Mouse (Mus musculus): ENCODE data around the gene Ccnb1ip1.
"Not testable (repeated sequence)": the region's sequence is repeated elsewhere in the genome, so short reads cannot be mapped to it uniquely, and the experiment has no call there.

The Ccnb1ip1 gene

DNA sequence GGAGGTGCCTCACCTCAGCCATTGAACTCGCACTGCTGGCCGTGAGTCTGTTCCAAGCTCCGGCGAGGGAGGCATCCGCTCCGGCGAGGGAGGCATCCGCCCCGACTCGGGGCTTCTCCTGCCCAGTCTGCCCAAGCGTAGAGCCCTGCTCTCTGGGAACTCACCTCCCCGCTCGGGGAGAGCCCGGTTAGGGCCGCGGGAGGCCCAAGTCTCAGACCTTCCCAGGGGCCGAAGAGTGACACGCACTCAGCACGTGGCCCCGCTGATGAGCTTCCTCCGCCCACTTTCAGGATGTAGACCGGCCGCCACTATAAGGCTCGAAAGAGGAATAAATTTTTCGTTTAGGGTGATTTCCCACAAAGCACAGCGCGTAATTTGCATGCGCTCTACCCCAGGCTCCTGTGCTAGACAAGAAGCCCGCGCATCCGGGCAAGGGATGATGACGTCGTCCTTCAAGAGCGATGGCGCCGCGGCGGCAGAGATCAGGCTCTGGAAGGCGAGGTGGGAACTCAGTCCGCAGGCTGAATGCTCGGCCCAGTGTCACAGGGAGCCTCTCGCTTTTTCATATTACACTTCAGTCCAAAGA lies at the start of gene Ccnb1ip1, which contains the start of gene Parp2:
Gene Ccnb1ip1 (minus strand): TSS at position 246 of the 586 bp plus-strand sequence.
Gene Parp2 (plus strand): TSS at position 355 of the 586 bp plus-strand sequence.
- DNase-seq (ENCODE audit: low spot score in 2 of 2), result peak; percentile 98

DNA sequence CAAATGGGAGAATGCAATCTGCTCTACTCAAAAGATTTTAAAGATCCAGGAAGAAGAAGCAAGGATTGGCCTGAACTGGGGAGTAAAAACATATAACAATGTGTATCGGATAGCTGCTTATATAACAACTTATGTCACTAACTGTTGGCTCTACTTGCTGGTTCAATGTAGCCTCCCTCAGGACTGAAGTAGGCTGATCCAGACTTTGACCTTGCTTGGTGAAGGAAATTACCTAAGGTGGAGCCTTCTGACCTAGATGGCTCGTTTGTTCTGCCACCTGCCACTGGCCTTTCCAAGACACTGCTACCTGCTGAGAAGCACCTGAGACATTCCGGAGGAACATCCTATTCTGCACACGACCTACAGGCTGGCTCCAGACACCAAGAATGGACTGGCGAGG lies 48.3 kb upstream of the Ccnb1ip1 start:
- DNase-seq (ENCODE audit: low spot score in 2 of 2), result no peak

DNA sequence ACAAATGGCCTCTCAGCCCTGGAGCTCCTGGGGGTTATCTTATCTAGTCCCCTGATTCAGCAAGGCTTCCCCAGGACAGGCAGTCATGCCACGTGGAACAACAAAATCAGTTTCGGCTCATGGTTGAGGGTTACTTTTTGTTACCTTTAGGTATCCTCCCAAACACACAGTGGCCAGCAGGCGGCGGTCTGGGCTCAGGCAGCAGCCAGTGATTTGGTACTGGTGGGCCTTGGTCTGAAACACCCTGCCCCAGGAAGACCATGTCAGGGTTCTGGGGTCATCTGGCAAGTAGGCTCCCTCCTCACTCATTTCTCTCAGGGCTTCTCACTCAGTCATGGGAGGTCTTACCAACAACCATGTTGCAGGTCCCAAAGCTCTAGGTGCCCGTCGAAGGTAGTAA lies 29.7 kb upstream of the Ccnb1ip1 start:
- DNase-seq (ENCODE audit: low spot score in 2 of 2), result no peak

DNA sequence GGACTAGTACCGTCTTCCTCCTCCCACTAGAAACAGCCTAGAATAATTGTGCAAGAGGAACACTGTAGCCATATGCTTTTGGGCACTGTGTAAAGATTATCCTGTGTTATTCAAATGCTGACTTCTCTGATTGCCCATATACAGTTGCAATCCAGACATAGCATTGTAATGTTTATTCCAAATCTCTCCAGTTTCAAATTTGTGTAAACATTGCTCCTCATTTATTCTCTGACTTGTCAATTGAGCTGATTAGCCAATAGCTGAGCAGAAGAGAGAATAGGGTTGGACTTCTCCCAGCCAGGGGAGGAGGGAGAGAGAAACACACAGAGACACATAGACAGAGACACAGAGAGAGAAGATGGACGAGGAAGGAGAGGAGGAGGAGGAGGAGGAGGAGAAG lies 26.9 kb upstream of the Ccnb1ip1 start:
- DNase-seq (ENCODE audit: low spot score in 2 of 2), result no peak

DNA sequence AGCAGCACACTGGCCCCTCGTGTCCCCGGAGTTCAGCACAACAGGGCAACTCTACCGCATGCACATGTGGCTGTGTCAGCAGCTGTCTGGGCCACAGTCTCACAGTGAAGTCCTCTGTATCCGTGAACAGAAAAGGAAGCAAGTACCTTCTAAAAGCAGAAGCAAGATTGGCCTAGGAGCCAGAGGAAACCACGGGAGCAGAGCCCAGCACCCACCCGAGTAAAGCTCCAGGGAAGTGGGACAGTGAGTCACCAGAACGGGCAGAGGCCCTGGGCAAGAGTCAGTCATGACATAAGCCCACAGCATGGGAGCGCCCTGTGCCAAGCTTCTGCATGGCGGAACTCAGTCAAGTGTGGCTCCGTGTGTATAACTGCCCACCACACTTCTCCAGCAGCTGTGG lies 26.4 kb upstream of the Ccnb1ip1 start:
- peak; percentile 25 to 63 for DNase-seq (ENCODE audit: low spot score in 2 of 2)

DNA sequence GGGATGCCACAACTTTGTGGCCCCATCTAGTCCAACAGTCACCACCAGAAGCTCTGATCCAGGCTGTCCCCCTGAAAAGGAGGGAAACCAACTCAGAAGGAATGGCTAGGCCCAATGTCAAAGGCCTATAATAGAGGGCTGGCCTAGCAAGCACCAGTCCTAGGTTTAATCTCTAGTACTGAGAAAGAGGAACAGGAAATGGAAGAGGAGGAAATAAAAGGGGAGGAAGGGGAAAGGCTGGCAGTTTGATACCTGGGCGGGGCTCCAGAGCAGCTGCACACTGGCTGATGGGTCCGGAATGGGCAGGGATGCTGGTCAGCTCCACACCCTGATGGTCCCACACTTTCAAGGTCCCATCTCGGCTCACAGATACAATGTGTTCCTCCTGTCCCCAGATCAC lies 22.3 kb upstream of the Ccnb1ip1 start:
- DNase-seq (ENCODE audit: low spot score in 2 of 2), result peak in 1 of 2 experiments; percentile 50

DNA sequence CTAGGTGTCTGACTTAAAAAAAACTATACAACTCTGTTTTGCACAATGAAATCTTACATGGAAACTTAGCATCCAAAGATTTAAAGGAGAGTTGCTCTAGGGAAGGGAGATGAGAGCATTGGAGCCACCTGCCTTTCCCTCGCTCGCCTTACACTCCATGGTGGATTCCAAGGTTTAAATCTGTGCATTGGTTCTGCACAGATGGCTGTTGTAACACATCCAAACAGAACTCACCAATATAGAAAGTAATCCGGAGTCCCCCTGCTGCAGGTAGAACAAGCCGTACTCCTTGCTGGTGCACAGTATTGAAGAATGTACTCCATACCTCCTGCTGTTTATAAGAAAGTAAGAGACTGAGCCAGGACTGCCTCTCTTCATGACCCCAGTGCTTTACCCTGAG lies 19.0 kb upstream of the Ccnb1ip1 start:
- DNase-seq (ENCODE audit: low spot score in 2 of 2), result no peak

DNA sequence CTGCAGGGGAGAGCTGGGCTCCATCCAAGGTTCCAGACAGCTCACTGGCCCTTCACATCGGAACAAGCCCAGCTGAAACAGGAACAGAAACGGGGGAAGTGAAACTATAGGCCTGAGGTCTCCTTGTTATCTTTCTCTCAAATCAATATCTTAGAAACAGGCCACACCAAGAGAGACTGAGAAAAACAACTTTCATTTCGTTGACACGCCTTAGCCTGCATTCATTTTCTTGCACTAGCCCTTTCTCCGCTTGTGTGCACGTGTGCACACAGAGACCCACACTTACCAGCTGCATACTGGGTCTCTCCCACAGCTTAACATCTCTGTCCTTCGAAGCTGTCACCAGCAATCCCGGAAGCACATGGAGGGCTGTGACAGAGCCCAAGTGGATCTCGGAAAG lies 16.7 kb upstream of the Ccnb1ip1 start:
- DNase-seq (ENCODE audit: low spot score in 2 of 2), result peak in 1 of 2 experiments; percentile 24

DNA sequence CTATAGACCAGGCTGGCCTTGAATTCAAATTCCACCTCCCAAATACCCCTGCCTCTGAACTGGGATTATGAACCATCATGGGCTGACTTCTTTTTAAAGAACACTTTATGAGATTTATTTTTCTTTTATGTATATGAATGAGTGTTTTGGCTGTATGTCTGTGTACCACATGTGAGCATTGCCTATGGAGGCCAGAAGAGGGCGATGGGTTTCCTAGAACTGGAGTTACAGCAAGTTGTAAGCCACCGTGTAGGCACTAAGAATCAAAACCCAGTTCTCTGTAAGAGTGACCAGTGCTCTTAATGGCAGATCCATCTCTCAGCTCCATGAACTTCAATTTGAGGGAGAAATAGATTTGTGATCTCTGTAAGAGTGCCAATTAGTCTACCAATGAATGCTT lies 15.7 kb upstream of the Ccnb1ip1 start:
- no peak for DNase-seq (ENCODE audit: low spot score in 2 of 2)

DNA sequence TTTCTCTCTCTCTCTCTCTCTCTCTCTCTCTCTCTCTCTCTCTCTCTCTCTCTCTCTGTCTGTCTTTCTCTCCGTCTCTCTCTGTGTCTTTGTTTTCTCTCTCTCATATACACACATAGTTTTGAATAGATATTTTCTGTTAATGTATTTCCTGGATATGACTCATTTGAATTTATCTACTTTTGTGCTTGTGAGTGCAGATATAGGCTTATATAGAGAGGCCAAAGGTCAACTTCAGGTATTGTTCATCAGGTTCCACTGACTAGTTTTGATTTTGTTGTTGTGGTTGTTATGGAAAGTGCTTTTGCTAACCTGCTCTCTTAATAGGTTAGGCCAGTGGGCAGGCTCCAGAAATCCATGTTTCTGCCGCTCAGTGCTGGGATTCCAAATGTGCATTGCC lies 5.5 kb upstream of the Ccnb1ip1 start:
- DNase-seq (ENCODE audit: low spot score in 2 of 2), result no peak

DNA sequence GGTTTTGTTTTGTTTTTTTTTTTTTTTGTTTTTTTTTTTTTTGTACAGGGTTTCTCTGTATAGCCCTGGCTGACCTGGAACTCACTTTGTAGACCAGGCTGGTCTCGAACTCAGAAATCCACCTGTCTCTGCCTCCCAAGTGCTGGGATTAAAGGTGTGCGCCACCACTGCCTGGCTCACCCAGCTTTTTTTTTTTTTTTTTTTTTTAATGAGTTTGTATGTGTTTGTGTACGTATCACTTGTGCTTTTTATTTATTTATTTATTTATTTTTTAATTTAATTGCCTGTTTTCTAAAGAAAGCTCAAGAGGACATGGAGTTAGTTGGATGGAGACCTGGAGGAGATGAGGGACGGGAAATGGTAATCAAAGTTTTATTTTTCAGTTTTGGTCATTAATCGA lies 1.1 kb downstream of the Ccnb1ip1 start:
- not testable (repeated sequence) for DNase-seq (ENCODE audit: low spot score in 2 of 2)

DNA sequence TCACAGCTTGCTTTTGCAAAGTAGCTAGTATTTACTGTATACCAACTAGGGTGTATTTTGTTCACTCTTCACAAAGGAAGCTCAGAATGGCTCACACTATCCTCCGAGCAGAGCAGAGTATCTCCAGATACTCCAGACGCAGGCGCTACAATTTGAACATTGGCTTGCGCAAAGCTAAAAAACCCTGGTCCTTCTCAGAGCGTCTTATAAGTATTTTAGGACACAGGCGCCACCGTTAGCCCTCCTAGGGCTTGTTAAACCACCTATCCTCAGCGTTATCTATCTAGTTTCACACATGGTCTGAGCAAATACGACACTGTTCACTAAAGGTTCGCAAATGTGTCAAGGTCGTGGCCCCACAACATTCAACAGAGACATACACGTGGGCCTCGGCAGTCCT lies 2.8 kb downstream of the Ccnb1ip1 start:
- DNase-seq (ENCODE audit: low spot score in 2 of 2), result no peak

DNA sequence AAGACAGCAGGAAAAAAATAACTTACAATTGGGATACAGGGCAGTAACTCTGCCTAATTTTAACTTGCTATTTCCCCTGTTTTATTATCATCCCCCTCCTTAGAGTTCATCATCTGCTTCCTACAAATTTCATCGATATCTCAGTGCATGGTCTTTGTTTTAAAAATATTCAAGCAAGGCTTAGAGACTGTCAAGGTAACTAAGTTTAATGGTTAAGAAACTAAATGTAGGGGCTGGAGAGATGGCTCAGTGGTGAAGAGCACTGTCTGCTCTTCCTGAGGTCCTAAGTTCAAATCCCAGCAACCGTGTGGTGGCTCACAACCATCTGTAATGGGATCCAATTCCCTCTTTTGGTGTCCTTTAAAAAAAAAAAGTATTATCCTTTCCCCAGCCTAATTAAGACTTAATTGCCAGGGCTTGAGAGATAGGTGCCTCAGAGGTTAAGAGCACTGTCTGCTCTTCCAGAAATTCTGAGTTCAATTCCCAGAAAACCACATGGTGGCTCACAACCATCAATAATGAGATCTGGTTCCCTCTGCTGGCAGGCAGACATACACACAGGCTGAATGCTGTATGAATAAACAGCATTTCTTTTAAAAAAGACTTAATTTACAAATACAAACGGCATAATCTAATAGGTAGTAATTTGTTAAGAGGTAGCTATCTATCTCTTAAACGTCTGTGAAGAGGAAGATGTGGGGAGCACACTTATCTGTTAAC lies 4.5 kb downstream of the Ccnb1ip1 start:
- no peak for DNase-seq (ENCODE audit: low spot score in 2 of 2)

DNA sequence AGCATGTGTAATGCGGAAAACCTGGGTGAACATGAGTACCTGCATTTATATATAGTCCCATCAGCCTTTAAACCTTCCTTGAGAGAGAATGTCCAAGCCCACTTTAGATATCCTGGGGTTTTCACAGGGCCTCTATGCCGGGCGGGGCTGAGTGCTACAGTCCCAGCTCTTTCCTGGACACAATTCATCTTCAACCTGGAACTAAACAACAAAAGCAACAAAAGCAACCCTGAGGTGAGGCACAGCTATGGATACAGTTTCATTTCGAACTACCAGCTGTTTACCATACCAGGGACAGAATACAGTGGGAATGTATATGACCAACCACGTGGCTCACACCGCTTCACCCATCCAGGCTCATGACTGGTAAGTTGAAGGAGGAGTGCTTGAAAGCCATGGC lies 5.1 kb downstream of the Ccnb1ip1 start:
- DNase-seq (ENCODE audit: low spot score in 2 of 2), result no peak

DNA sequence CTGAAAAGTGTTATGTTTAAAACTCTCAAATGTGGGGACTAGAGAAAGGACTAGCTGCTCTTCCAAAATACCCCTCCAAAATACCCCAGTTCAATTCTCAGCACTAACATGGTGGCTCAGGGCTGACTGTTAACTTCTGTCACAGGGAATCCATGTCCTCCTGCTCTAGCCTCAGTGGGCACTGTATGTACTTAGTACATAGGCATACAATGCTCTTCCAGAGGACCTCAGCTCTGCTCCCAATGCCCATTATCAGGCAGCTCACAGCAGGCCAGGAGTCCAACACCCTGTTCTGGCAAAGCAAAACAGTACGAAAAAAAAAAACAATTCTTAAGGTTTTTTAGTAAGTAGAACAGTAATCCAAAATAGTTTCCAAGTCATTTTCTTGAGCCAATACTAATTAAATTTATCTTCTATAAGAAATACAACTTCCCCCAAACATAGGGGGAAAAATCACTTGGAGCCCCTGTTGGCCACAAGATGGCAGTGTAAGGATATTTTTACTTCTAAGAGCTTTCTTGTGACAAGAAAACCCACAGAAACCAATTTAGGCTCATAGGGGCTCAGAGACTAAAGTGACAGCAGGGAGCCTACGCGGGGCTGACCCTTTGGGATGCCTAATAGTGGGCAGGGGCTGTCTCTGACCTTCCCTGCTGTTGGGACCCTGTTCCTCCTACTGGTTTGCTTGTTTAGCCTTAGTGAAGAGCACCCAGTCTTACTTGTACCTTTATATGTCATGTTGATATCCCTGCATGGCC lies 7.9 kb downstream of the Ccnb1ip1 start:
- peak; percentile 12 to 40 for DNase-seq (ENCODE audit: low spot score in 2 of 2)

DNA sequence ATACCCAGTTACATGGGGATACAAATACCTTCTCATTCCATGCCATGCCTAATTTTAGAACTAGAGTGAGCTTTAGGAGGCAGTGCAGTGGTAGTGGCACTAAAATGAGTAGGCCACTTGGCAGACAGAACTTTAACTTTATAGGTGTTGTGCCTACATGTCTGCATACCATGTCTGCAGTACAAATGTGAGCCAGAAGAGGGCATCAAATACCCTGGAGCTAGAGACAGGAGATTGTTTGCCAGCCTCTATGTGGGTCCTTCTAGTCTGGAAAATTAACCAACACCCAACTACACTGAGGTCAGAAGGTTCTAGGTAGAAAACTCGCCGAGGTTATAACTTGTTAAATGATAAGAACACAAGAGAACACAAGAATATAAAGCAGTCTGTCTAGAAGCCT lies 9.0 kb downstream of the Ccnb1ip1 start:
- no peak for DNase-seq (ENCODE audit: low spot score in 2 of 2)

DNA sequence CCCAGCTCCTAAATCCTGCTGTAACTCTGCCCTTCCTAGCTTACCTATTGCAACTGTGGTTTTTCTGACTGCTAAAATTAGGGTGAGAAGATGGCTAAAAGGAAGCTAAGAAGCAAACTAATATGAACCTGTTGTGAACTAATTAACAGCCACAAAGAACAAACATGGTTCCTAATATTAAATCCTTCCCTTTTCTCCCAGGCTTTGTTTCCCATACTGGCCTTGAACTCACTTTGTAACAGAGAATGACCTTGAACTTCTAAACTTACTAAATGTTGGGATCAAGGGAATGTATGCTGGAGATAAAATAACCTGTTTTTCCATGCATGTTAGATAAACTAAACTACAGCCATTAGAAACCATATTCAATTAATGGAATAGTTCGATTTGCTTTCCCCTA lies 11.1 kb downstream of the Ccnb1ip1 start:
- DNase-seq (ENCODE audit: low spot score in 2 of 2), result no peak

DNA sequence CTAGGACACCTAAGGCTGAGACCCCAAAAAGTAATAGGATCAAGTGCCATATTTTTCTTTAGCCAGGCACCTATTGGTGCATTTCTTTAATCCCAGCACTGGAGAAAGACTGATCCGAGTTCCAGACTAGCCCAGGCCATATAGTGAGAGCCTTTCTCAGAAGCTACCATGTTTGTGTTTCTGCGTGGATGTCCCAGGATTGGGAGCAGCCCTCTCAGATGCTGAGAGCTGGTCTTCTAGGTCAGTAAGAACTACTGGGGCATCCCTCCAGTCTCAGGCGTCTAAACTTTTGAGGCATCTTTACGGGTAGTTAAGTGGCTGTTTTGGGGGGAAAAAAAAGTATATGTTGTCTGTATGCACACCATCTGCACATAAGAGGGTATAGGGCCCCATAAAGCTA lies 11.6 kb downstream of the Ccnb1ip1 start:
- no peak for DNase-seq (ENCODE audit: low spot score in 2 of 2)

DNA sequence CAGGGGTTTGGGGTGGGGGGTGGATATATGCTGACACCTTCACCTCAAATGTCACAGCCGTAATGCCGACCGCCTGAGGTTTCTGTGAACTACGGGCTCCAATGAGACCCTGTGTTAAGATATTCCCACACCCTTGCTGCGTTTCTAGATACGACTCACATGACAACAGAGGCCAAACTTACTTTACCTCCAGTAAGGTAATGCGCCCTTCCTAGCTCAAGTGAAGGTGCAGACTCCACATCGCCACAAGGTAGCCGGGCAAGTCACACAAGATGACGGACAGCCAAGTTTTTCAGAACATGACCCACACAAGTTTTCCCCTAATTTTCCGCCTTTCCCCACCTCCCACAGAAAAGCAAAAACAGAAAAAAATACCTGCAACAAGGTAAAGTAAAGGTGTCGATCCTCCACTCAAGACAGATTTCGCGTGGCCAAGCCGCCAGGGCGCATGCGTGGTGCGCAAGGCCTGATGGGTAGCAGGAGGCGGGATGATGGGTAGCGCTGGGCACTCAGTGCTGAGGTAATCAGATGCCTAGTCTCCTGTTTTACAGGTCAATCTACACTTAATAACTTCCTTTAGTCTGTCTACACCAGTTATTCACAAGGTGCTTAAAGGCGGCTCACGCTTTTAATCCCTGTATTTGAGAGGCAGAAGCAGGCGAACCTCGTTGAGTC lies 12.1 kb downstream of the Ccnb1ip1 start:
- no peak for DNase-seq (ENCODE audit: low spot score in 2 of 2)

DNA sequence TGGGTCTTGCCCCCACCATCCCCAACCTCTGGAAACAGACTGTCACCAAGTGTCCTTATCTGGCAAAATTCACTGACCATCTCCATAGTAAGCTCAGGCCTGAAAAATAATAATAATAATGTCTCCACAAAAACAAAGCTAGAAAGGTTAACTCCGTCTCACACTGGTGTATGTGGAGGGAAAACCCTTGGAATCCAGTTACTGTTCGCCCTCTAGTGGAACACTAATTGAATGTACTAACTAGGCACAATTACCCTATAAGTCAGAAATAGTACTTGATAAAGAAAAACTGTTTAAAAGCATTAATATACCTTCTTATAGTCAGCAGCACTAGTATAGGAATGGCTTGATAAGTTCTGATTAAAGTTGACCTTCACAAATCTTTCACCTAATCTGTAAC lies 19.4 kb downstream of the Ccnb1ip1 start:
- no peak for DNase-seq (ENCODE audit: low spot score in 2 of 2)

DNA sequence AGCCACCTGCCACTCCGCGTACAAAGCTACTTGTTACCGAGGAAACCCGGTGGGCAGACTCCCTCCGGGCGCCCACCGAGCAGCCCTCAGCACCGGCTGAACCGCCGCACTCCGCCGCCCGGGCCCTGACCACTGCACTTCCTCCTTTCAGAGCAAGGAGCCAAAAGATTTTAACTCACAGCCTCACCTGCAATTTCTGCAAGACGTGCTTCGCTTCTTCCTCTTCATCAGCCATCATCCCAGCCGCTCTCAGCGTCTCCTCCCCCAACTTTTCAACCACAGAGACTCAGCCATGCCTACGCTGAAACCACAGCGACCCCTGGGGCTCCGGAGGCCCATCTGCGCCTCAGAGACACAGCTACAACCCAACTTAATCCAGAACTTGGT lies 22.3 kb downstream of the Ccnb1ip1 start, which contains the start of gene Ttc5:
Gene Ttc5 (minus strand): TSS at position 269 of the 387 bp plus-strand sequence.
- DNase-seq (ENCODE audit: low spot score in 2 of 2), result peak; percentile 81 to 90
